Mouse (Mus musculus): ENCODE measurements around the gene Nom1. TPM values are rescaled to one million over a fixed set of nuclear protein-coding genes. Genes with fewer than 3 reads are reported as not detected.

The Nom1 gene
- polyA plus RNA-seq, 1 experiment: 12.2 TPM

GRCm38 (mm10) chr5:29484965-29485940, 50.8 kb downstream of the Nom1 start:
- H3K4me1 ChIP-seq (ENCODE audit: control insufficient read depth, insufficient read depth, low read length): no peaks in the 10 kb centered on the region
- TF ChIP-seq CTCF (IDR thresholded peaks at IDR 0.05; ENCODE audit: low read depth, low read length) (no peak), POLR2A (IDR thresholded peaks at IDR 0.05; ENCODE audit: insufficient read depth, low read length) (no peak), EP300 (IDR thresholded peaks at IDR 0.05; ENCODE audit: insufficient read depth, low read depth, low read length) (no peak)
- no peak overlapping the region for H3K27ac ChIP-seq (ENCODE audit: insufficient read depth, low read length)
- H3K9me3 ChIP-seq (replicated peaks; ENCODE audit: control insufficient read depth, insufficient read depth, low read length, poor library complexity, severe bottlenecking): no peaks in the 10 kb centered on the region
- H3K4me3 ChIP-seq (ENCODE audit: low read depth, low read length): peak overlapping the region; percentile 16
- peaks cover 2% of the 10 kb centered on the region; the same call in 1 of the 2 replicates for H3K27me3 ChIP-seq (ENCODE audit: control insufficient read depth, insufficient read depth, low read length, poor library complexity, severe bottlenecking)
- no peak overlapping the region for H3K9ac ChIP-seq (ENCODE audit: low read depth, poor library complexity, severe bottlenecking)
- H3K36me3 ChIP-seq (ENCODE audit: control insufficient read depth, insufficient read depth, low read length, poor library complexity, severe bottlenecking): no peaks in the 10 kb centered on the region

- Histone ChIP-seq H3K4me3 (ENCODE audit: low read depth, low read length) (no peak overlapping the region), H3K36me3 (ENCODE audit: control insufficient read depth, insufficient read depth, low read length, poor library complexity, severe bottlenecking) (no peaks in the 10 kb centered on the region), H3K4me1 (ENCODE audit: control insufficient read depth, insufficient read depth, low read length) (no peaks in the 10 kb centered on the region), H3K9ac (ENCODE audit: low read depth, poor library complexity, severe bottlenecking) (no peak overlapping the region), H3K9me3 (replicated peaks; ENCODE audit: control insufficient read depth, insufficient read depth, low read length, poor library complexity, severe bottlenecking) (no peaks in the 10 kb centered on the region), H3K27me3 (ENCODE audit: control insufficient read depth, insufficient read depth, low read length, poor library complexity, severe bottlenecking) (peaks cover 2% of the 10 kb centered on the region; the same call in 1 of the 2 replicates), H3K27ac (ENCODE audit: insufficient read depth, low read length) (no peak overlapping the region)
- TF ChIP-seq POLR2A (IDR thresholded peaks at IDR 0.05; ENCODE audit: insufficient read depth, low read length): no peak
- TF ChIP-seq CTCF (IDR thresholded peaks at IDR 0.05; ENCODE audit: low read depth, low read length): no peak
Observed at GRCm38 (mm10) chr5:29485941-29486320, 51.5 kb downstream of the Nom1 start.

GRCm38 (mm10) chr5:29487321-29487720, 52.9 kb downstream of the Nom1 start:
- TF ChIP-seq POLR2A (IDR thresholded peaks at IDR 0.05; ENCODE audit: insufficient read depth, low read length): no peak
- TF ChIP-seq CTCF (IDR thresholded peaks at IDR 0.05; ENCODE audit: low read depth, low read length): no peak
- TF ChIP-seq EP300 (IDR thresholded peaks at IDR 0.05; ENCODE audit: insufficient read depth, low read depth, low read length): no peak
- peaks cover 2% of the 10 kb centered on the region; the same call in 1 of the 2 replicates for H3K27me3 ChIP-seq (ENCODE audit: control insufficient read depth, insufficient read depth, low read length, poor library complexity, severe bottlenecking)

GRCm38 (mm10) chr5:29507013-29507412, 72.5 kb downstream of the Nom1 start:
- TF ChIP-seq POLR2A (IDR thresholded peaks at IDR 0.05; ENCODE audit: insufficient read depth, low read length) (no peak), CTCF (IDR thresholded peaks at IDR 0.05; ENCODE audit: low read depth, low read length) (no peak), EP300 (IDR thresholded peaks at IDR 0.05; ENCODE audit: insufficient read depth, low read depth, low read length) (no peak)
- no peak overlapping the region for H3K9ac ChIP-seq (ENCODE audit: low read depth, poor library complexity, severe bottlenecking)
- H3K27ac ChIP-seq (ENCODE audit: insufficient read depth, low read length): no peak overlapping the region
- no peaks in the 10 kb centered on the region for H3K4me1 ChIP-seq (ENCODE audit: control insufficient read depth, insufficient read depth, low read length)
- no peak overlapping the region for H3K4me3 ChIP-seq (ENCODE audit: low read depth, low read length)
- H3K27me3 ChIP-seq (ENCODE audit: control insufficient read depth, insufficient read depth, low read length, poor library complexity, severe bottlenecking): no peaks in the 10 kb centered on the region
- H3K9me3 ChIP-seq (replicated peaks; ENCODE audit: control insufficient read depth, insufficient read depth, low read length, poor library complexity, severe bottlenecking): no peaks in the 10 kb centered on the region
- no peaks in the 10 kb centered on the region for H3K36me3 ChIP-seq (ENCODE audit: control insufficient read depth, insufficient read depth, low read length, poor library complexity, severe bottlenecking)

More at GRCm38 (mm10) chr5:29487321-29487720, 52.9 kb downstream of the Nom1 start:
- no peak overlapping the region for H3K4me3 ChIP-seq (ENCODE audit: low read depth, low read length)
- no peaks in the 10 kb centered on the region for H3K9me3 ChIP-seq (replicated peaks; ENCODE audit: control insufficient read depth, insufficient read depth, low read length, poor library complexity, severe bottlenecking)
- no peaks in the 10 kb centered on the region for H3K4me1 ChIP-seq (ENCODE audit: control insufficient read depth, insufficient read depth, low read length)
- H3K9ac ChIP-seq (ENCODE audit: low read depth, poor library complexity, severe bottlenecking): no peak overlapping the region
- H3K27ac ChIP-seq (ENCODE audit: insufficient read depth, low read length): no peak overlapping the region
- H3K36me3 ChIP-seq (ENCODE audit: control insufficient read depth, insufficient read depth, low read length, poor library complexity, severe bottlenecking): no peaks in the 10 kb centered on the region

Other genes starting within 250 kb of the Nom1 start
- 5.6 and 7.7 TPM in 2 replicates for gene Rnf32, start 238.7 kb upstream of the Nom1 start, polyA plus RNA-seq (2011; ENCODE audit: insufficient read depth, insufficient read length, low read depth, missing spikeins)
- 8.3 and 11.1 TPM in 2 replicates for gene Lmbr1, start 56.3 kb upstream of the Nom1 start, polyA plus RNA-seq (2011; ENCODE audit: insufficient read depth, insufficient read length, low read depth, missing spikeins)
- 0.45 and 0.88 TPM in 2 replicates for gene Mnx1, start 43.8 kb downstream of the Nom1 start, polyA plus RNA-seq (2011; ENCODE audit: insufficient read depth, insufficient read length, low read depth, missing spikeins)
- gene Ube3c, start 134.6 kb downstream of the Nom1 start, polyA plus RNA-seq (2011; ENCODE audit: insufficient read depth, insufficient read length, low read depth, missing spikeins): 52.9 and 54.0 TPM in 2 replicates

Measured in ES-Bruce4 (cell line).